Mouse (Mus musculus) lung, postnatal 10 days (tissue): ENCODE measurements around the gene Dbx1.
A peak's percentile ranks its signal among the peaks of the same experiment; 100 is the strongest.

Source experiments
- DNase-seq: peaks from one replicate; pipeline ENCODE4 v3.0.0; 2021

Gene Dbx1

DNA sequence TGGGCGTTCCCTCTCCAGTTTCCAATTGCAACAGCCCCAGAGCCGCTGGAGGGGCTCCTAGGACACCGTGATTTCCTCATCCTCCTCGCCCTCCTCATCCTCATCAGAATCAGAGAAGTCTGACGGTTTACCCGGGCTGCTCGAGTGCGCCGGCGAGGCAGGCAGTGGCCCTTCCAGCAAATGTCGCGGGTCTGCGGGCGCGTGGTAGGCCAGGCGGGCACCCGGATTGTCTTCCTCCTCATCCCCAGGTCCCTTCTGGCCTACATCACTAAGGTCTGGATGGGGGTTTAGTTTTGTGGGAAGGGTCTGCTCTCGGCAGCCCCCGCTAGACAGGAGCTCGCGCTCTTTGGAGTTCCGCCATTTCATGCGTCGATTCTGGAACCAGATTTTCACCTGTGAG lies 4.3 kb downstream of the Dbx1 start:
- DNase-seq = no peak

DNA sequence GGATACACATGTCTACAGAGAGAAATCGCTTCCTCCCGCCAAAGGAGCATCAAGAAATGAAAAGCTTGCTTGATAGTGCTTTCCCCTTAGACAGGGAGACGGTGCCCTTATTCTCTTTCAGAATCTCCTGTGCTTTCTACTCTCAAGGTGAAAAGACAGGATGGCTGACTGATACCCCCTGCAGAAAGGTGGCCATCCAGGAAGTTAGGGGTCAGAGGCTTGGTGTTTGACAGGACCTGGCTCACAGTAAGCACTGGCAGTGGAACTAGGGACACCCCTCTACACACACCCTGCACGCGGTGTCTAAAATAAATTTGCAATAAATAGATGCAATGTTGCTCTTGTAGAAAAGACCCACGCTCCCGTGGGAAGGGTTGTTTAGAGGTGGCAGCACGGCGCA lies 4.8 kb downstream of the Dbx1 start:
- DNase-seq = no peak

DNA sequence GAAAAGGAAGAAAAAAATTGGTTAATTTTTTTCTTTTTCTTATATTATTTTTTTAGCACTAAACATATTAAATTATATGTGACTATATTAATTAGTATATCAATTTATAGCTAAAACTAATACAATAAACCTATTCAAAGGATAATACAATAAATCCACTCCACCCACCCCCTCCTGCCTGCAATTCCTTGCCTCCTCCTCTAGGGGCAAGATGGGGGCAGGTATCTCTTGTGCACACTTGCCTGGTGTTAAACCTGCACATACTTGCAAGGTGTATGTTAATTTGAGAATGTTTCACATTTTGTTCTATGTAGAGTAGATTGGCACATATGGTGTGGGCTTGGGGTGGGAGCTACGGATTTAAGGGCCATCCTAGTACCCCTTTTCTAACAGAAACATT lies 16.5 kb downstream of the Dbx1 start:
- no peak for DNase-seq

DNA sequence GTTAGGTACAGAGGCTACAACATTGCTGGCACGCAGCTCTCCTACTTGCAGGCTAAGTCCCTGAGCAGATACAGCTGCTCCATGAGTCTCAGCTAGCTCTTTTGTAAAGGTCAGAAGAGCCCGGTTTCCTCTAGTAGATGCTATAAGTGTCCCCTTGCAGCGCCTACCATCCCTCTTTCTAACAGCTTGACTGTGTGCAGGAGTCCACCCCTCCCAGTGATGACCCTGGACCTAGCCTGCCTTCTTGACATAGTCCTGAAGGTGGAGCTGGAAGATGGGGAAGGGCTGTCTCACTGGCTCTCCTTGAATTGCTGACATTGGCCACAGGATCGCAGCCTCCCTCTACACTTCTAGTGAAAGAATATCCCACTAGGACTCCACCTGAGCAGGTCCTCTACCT lies 19.6 kb downstream of the Dbx1 start:
- DNase-seq = no peak

DNA sequence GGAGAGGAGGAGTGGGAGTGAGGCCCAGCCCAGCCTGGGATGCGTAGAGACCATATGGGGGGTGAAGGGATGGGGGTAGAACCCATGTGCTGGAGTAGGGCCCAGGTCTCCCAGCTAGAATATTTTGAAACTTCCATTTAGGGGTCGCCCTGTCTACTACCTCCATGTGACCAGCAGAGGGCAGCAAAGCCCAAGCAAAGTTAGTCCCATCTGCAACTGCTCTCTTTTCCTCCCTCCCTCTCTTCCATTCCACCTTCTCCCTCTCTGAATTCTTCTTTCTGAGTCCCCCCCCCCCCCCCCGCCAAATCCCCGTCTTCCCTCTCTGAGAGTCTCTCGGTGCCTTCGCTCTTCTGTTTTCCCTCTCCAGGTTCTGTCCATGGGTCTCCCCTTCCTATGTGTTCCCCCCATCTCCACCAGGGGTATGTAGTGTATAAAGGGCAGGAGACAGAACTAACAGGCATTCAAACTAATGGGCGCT lies 20.4 kb downstream of the Dbx1 start:
- peak; percentile 73 for DNase-seq

DNA sequence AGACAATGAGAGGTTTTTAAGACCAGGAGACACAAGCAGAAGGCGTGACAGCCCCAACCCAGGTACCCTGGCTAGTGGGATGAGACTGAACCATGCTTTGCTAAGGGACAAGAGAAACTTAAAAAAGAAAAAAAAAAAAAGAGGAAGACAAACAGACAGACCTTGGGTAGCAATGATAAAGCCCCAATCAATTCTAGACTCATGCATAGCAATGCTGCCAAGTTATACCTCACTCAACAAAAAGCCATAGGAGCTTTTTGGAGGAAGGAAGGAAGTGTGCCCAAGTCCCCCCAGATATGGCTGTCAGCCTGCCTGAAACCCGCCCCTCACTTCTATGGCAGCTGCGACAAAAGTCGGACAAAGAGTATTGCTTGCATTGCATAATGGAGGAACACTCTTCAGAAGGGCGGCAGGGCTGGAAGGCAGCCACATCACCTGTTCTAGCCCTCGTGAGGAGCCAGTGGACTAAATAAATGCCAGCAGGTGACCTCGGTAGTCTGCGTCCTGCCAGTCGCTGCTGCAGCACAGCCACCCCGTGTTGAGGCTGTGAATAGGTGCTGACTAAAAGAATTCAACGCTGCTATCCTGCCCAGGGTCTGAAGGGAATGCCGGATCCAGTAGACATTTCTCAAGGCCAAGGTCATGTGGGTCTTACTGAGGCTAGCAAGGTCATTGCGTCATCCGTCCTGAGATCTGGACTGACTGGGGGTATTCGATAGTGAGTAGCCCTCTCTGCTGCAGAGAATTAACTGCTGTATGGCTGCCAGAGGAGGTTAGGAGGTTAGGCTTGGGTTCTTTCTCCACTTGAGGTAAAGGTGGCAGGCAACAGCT lies 31.5 kb downstream of the Dbx1 start:
- DNase-seq = peak; percentile 39

DNA sequence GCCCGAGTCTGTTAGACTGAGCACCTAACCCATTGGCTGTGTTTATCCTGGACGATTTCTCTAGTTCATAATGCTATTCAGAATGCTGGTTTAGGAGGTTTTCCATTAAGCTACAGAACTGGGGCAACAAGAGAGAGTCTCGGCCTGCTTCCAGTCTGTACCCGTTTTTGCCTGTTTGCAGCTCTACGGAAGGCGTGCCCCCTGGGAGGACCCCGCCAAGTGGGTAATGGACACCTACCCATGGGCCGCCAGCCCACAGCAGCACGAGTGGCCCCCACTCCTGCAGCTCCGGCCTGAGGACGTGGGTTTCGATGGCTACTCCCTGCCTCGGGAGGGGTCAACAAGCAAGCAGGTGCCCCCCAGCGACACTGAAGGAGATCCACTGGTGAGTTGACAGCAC lies 32.4 kb downstream of the Dbx1 start:
- no peak for DNase-seq

DNA sequence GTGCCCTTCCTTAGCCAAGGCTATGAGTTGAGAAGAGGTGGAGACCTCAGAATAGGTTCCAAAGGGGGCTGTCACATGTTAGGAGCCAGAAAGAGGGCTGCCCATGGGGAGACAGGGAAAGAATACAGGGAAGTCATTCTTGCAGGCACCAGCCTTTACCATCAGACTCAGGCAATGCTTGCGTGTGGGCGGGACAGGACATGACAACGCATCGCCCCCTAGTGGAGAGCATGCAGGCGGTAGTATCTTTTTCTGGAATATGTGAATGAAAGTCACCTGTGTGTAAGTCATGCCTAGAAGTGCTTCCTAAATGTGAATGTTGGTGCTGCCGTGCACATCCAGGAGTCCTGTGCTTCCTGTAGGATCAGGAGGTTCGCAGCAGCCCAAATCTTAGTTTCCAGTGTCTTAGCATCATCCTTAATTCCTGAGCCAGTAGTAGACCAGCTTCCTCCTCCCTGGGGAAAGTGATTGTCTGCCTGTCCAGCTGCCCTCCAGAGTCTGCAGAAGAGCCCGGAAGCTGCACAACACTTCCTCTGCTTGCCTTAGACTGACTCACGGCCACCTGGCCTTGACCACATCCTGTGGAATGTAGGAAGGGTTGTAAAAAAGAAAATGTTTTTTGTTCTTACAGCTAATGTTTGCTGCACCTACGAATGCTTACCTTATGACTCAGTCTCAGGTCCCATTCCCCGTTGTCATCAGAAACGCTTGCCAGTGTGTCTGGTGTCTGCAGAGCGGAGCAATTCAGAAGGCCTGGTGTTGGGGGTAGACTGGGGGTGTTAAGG lies 35.3 kb downstream of the Dbx1 start:
- peak; percentile 77 for DNase-seq

DNA sequence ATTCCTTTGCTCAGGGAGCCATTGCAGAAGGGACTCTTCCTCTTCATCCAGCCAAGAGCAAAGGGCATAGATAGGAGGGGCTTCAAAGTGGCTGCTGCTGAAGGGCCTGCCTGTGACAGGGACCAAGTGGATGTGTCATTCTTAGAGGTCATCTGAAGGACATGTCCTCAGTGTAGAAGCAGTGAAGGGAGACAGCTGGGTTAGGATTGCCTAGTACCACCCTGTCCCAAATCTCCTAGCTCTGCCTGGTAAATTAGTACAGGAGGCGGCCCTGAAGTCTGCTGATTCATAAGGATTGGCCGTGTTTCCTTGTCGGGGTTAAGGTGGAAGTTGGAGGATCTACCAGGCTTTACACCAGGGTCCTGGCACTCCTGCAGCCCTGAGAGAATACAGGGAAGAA lies 36.7 kb downstream of the Dbx1 start:
- DNase-seq = no peak

DNA sequence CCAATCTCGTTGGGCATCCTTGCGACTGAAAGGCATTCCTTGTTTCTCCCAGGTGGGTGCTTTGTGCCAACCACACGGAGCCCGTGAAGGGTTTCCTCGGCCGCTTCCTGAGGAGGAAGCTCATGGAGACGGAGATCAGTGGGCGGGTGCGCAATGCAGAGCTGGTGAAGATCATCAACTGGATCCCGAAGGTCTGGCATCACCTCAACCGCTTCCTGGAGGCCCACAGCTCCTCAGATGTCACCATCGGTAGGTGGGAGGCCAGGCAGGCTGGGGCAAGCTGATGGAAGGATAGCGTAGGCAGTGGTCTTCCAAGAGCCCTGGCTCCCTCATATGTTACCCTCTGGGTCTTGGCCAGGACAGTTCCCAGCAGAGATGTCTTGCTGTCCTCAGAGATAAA lies 38.4 kb downstream of the Dbx1 start:
- DNase-seq = no peak

DNA sequence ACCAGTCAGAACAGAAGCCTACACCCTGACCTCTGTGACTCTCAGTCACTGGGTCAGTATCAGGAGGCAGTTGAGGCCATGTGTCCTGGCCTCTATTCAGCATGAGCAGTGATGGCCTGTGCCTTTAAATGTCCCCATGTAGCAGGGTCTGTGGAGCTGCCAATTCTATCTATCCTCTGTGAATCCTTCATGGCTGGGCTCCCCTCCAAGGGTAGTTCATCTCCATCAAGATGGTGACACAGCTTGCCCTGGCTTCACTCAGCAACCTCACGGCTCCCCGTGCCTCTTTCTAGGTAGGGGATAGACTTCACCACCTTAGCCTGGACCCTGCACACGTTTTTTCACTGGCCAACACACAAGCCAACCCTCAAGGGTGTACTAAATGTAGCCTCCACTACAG lies 38.9 kb downstream of the Dbx1 start:
- DNase-seq = no peak

DNA sequence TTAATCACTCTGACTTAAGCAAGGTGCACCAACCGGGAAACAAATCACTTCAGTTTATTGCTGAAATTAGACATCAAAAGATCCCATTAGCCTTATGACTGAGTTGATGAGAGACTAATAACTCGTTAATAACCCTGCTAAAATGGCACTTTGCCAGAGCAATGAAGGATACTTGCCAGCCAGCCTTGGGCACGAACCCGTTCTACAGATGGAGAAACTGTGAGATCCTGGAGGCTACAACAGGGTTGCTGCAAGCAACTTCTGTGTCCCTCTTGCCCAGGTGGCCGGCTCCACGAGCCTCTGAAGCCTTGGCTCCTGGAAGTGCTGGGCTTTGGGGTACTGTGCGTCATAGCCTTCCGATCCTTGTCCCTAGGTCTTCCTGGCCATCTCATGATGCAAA lies 47.0 kb downstream of the Dbx1 start:
- DNase-seq = no peak

DNA sequence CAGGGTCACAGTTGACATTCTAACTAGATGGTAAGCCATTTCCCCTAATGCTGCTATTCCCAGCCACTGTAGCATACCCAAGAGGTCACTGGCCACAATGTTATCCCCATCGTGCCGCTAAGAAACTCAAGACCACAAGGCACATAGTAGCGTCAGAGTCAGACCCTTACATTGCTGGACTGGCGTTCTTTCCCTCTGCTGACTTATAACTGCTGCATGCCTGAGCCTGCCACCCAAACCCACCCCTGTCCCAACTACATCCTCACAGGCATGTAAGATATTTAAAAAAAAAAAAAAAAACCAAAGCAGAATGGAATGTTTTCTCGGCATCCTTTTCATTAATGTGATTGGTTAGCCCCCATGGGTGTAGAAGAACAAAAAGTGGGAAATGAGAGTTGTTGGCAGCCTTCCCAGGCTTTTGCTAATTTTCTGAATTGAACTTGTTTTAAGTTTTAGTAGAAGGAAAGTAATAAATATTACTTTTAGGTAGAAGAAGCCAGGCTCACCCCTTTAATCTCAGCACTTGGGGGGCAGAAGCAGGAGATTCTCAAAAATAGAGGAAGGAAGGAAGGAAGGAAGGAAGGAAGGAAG lies 50.0 kb downstream of the Dbx1 start:
- no peak for DNase-seq

DNA sequence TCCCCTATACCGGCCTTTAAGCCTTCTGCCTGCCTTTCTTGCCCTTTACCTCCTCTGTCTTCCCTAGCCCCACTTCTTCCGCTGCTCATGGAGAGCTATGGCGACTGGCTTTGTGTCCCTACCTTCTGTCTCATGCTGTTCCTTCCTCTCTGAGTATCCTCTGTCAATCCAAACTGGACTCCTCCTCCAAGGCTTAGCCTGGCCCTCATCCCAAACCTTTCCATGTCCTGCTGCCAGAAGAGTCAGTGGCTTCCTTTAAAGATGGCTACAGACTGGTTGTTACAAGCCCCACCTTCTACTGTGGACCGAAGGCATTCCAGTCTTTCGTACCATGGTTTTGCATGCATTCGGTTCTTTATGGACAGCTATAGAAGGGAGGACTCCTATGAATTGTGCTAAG lies 53.5 kb downstream of the Dbx1 start:
- peak; percentile 46 for DNase-seq

DNA sequence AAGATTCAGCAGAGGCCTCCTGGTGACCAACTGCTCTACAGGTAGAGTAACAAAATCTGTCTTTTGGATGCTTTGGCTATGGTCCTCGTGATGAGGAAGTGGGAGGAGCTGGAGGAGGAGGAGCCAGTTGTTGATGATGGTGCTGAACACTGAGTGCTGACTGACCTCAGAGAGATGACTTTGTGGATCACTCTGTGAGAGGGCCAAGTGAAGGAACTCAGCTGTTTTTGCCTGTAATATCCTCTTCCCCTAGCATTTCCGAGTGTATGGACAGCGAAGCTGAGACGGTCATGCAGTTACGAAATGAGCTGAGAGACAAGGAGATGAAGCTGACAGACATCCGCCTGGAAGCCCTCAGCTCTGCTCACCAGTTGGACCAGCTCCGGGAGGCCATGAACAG lies 54.1 kb downstream of the Dbx1 start:
- peak; percentile 48 for DNase-seq

DNA sequence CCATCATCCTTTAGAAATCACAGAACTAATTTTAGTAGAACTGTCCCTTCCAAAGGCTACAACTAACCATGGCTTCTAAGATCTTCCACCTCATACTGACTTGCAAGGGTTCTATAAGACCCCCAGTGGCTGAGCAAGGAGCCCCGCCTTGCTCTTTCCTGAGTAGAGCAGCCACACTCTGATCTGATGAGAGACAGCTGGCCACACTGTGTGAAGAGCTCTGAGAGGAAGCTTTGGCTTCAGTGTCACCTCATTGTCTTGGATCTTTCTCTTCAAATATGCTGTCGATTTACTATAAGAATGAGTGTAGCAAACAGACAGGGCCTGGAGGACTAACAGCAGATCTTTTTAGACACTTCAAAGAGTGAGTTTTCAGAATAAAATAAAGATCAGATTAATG lies 54.7 kb downstream of the Dbx1 start:
- DNase-seq = peak; percentile 51
